Mouse (Mus musculus): ENCODE results near the gene Armh3. TPM values are rescaled to one million over a fixed set of nuclear protein-coding genes. Genes with fewer than 3 reads are reported as not detected.
"Not testable (repeated sequence)": the region's sequence is repeated elsewhere in the genome, so short reads cannot be mapped to it uniquely, and the experiment has no call there.

Gene Armh3
- total RNA-seq, 2 experiments from 2014 or later, result 10.2 TPM

GRCm38 (mm10) chr19:45816727-45817126, 181.6 kb downstream of the Armh3 start:
- no peak for DNase-seq

DNA sequence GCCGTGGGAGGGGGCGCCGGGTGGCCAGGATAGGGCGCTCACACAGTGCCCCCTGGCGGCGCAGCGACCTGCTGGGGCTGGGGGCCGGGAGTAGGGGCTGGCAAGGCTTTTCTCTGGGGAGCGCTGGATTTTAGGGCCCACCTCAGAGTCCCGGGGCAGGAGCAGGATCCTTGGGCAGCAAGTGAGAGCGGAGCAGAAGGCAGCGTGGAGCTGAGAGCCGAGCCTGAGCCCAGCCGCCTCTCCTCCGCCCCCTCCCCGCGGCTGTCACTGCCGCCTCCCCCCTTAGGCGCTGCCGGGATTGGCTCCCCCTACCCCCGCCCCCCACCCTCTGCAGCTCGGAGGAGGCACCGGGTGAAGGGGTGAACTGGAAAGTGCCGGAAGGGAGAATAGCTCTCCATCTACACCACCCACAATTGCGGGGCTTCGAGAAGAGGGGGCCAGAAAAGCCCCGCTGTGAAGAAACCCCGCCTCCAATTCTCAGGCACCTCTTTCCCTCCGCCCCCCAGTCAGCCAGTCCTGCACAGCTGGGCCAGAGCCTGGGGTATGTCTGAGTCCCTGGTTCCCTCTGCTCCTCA, 182.4 kb downstream of the Armh3 start, which contains the start of gene Kcnip2:
TSS of gene Kcnip2 (minus strand) at position 231 of the 575 bp plus-strand sequence.
- no peak for DNase-seq

DNA sequence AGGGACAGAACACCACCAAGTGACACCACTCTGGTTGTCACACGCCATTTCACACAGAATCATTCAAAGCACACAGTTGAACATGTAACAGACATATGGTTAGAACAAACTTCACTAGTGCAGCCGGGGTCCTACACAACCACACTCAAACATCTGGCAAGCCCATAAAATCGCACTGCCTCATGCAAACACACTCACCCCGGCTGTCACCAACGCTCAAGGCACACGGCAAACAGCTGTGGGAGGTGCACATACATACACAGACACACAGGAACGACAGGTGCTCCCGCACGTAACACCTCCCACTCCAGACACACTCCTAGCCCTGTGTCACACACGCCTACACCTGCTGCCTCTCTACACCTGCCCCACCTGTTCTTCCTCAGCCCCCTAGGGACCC, 183.1 kb downstream of the Armh3 start:
- no peak for DNase-seq

GRCm38 (mm10) chr19:45813801-45814200, 184.5 kb downstream of the Armh3 start:
- DNase-seq, result no peak

DNA sequence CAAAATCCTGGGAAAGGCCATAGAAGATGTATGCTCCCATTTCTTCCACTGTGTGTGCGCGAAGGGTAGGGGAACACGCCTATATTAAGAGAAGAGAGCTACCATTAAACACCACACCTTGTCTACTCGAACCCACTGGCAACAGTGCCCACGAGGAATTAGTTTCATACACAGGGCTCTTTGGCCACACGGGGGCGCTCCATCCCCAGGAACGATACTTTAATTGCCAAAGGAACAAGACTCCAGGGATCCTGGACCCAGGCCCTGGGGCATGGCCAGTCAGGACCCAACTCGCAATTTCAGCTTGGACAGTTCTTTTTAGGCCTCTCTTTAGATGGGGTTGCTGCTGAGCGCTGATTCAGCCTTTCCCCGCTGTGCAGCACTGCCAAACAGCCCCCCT, 185.0 kb downstream of the Armh3 start:
- peak; percentile 52 for DNase-seq

DNA sequence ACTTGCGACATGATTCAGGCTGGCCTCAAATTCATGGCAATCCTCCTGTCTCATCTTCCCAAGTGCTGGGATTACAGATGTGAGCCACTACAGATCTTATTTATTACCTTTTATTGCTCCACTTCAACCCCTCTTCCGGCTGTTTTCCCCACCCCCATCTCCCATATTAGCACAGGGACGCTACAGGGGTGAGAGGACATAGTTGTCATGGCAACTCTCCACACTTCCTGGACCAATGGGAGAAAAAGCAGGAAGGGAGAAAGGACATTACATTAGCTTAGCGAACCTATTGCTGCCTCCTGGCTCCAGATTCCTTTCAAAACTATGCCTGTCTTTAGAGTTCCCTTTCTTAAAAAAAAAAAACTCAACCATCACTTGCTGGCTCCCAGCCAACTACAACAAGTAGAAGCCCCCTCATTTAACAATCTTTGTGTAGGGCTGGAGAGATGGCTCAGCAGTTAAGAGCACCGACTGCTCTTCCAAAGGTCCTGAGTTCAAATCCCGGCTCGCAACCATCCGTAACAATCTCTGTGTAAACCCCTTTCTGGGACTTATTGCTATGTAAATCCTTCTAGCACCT, 185.5 kb downstream of the Armh3 start:
- no peak for DNase-seq

GRCm38 (mm10) chr19:45812115-45812514, 186.2 kb downstream of the Armh3 start:
- DNase-seq, result no peak

DNA sequence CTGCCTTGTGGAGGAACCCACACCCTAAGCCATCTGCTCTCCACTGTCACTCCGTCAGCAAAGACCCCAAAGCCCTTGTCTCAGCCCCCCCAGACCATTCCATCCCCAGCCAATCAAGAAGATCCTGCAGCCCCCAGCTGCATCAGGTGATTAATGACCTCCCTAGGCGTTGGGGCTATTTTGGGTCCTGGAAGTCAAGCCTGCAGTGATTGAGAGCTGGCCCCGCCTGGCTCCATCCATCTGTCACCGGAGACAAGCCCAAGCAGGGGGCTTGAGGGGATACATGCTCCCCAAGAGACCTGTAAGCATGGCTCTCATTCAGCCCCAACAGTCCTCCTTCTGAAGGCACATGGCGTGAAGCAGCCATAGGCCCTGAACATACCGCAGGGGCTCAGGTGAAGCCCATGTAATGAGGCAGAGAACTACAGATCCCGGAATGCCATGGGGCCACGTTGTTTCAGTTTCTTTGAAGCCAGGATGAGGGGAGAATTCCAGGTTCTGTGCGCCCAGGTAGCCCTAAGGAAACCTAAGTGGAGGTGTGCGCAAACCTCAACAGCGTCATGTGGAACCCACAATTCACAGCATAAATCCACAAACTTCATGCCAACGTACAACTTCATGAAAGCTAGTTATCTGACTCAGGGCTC, 187.1 kb downstream of the Armh3 start:
- DNase-seq, result no peak

GRCm38 (mm10) chr19:45807732-45808131, 190.6 kb downstream of the Armh3 start:
- DNase-seq, result no peak

- not testable (repeated sequence) for DNase-seq
Observed at GRCm38 (mm10) chr19:45805817-45806216, 192.5 kb downstream of the Armh3 start.

DNA sequence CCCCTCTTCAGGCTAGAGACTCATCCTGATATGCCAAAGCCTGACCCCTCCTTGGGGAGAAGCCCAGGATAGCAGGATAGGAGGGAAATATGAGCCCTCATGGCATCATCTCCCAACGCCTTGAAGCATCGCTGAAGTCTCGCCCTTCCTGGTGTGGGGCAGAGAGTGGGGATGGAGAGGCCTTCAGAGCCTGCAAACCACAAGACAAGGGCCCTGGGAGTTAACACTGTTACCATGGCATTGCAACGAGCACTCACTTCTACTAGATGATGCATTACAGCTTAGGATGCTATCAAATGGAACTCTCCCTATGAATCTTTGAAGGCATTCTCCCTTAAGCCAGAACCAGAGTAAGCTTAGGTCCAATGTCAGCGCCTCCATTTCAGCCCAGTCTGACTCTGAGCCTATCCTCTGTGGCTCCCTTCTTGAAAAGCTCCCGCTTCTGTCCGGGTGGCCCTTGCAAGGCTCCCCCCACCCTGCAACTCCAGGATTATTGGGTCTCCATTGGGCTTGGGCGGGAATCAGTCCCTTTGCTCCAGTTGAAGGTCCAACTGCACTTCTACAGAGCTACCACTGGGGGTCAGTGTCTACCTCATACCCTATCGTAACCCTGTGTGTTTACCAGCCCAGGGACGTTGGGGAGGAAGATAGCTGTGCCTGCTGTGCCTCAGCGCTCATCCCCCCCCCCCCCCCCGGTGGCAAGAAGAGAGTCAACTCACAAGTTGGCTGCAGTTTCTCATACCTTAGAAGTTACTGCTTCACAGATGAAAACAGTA, 193.5 kb downstream of the Armh3 start:
- no peak for DNase-seq

GRCm38 (mm10) chr19:45803408-45803807, 194.9 kb downstream of the Armh3 start:
- no peak for DNase-seq

- no peak for DNase-seq
Observed at GRCm38 (mm10) chr19:45802702-45803101, 195.6 kb downstream of the Armh3 start.

GRCm38 (mm10) chr19:45796879-45797278, 201.4 kb downstream of the Armh3 start:
- no peak for DNase-seq

- no peak for DNase-seq
Observed at GRCm38 (mm10) chr19:45796061-45796556, 202.2 kb downstream of the Armh3 start.

- no peak for DNase-seq
Observed at GRCm38 (mm10) chr19:45795406-45795944, 202.8 kb downstream of the Armh3 start.

GRCm38 (mm10) chr19:45794718-45795117, 203.6 kb downstream of the Armh3 start:
- no peak for DNase-seq

GRCm38 (mm10) chr19:45792404-45792803, 205.9 kb downstream of the Armh3 start:
- DNase-seq, result no peak

GRCm38 (mm10) chr19:45789888-45790874, 208.1 kb downstream of the Armh3 start:
- no peak for DNase-seq

DNA sequence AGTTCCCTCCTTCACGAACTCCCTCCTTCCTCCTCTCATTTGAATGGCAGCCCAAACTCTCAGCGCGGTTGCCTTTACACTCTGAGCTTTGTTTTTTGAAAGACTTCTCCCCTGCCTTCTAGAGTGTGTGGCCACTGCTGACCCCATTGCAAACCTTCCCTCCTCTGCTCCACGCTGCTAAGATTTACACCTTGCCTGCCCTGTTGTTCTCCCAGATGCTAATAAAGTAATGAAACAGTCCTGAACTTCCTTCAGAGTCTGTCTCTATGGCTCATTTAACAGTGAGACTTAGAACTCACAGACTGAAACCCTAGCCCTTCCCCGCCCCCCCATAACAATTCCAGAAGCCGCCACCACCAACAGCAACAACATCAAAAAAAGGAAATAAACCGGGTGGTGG, 208.9 kb downstream of the Armh3 start:
- no peak for DNase-seq

GRCm38 (mm10) chr19:45788337-45788736, 210.0 kb downstream of the Armh3 start:
- no peak for DNase-seq

Measured in gastrocnemius, postnatal 25 days (tissue).